Mouse (Mus musculus): Measurements from ENCODE around the gene Gm17606.

Gene Gm17606

GRCm38 (mm10) chr14:54664477-54665222 lies 23.9 kb downstream of the Gm17606 start:
- no peak for DNase-seq (ENCODE audit: low read depth, low spot score)

DNA sequence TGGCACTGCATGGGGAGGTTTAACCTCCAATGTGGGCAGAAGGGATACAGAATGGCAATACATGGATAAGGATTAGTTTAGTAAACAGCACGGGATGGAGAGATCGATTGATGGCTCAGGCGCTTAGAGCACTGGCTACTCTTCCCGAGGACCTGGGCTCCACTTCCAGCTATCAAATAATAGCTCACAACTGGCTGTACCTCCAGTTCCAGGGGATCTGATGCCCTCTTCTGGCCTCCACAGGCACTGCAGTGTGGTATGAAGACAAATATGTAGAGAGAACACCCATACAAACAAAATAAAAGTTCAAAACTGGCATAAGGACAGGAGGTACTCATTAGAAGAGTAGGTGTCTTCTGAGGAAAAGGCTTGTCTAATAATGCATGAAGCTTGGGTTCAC lies 28.6 kb downstream of the Gm17606 start:
- peak; percentile 55 for DNase-seq (ENCODE audit: low read depth, low spot score)

DNA sequence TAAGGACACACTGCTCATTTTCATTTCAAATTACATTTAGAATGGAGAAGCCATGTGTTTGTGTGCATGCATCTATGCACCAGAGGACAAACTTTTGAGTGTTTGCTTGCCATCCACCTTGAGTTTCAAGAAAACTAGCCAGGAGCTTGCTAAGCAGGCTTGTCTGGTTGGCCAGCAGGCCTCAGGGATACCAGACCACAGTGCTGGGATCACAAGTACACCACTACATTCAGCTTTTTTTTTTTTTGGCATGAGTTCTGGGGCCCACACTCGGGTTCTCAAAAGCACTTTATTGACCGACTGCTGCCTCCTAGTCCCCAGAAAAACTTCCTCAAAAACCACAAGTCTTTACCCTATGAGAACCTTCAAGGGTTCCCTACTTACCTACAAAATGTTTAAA lies 33.6 kb downstream of the Gm17606 start:
- DNase-seq (ENCODE audit: low read depth, low spot score), result no peak

- DNase-seq (ENCODE audit: low read depth, low spot score), result no peak
These were observed 35.5 kb downstream of the Gm17606 start for GRCm38 (mm10) chr14:54676290-54676689.

DNA sequence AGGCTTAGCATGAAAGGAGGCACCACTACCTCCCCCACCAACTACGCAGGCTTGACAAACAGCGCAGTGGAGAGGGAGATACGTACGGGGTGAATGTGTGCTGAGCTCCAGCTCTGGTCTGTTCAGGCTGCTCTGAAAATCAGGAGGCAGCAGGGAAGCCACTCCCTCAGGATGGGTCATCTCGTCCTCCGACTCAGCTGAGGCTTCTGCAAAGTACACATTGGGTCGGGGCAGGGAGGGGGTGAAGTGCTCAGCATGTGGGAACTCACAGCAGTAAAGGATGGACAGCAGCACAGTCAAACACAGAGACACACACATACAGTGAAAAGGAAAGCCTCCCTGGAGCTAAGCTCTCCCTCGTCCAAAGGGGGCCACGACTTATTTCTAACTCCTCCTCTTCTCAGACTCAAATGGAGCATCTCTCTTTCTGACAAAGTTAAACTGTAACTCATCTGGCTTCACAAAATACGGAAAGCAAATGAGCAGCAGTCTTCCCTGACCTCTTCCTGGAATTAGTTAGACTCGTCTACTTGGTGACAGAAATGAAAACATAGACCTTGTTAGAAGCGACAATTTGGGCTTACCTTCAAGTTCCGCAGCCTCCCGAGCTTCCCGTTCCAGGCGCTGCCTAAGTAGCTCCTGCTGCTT lies 38.0 kb downstream of the Gm17606 start:
- DNase-seq (ENCODE audit: low read depth, low spot score), result no peak

GRCm38 (mm10) chr14:54682396-54682795 lies 41.6 kb downstream of the Gm17606 start:
- peak; percentile 24 for DNase-seq (ENCODE audit: low read depth, low spot score)

GRCm38 (mm10) chr14:54685471-54685870 lies 44.7 kb downstream of the Gm17606 start:
- DNase-seq (ENCODE audit: low read depth, low spot score), result no peak

DNA sequence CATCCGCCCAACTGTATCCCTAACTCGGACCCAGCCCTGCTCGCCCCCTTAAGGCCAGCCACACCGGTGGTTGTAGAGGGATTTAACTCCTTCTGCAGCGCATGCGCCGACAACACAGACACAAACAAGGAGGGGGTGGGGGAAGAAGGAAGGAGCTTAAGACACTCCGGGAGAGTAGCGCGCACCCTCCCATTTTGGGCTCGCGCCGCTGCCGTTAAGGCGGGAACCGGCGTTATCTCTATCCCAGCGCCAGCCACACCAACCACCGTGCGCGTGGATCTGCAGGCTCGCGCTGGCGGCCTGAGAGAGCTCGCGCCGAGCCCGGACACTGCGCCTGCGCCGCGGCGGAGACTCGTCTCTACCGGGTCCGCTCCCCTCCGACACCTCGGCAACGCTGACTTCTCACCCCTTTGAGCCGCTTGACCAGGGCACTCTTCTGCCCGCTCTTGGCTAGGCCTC lies 45.3 kb downstream of the Gm17606 start, which contains the start of gene 1700123O20Rik:
Gene 1700123O20Rik, plus strand, starts transcription at position 154 of the 459 bp plus-strand sequence.
- DNase-seq (ENCODE audit: low read depth, low spot score), result peak; percentile 90

- peak; percentile 99 for DNase-seq (ENCODE audit: low read depth, low spot score)
These were observed 45.9 kb downstream of the Gm17606 start, which contains the start of gene Acin1 for GRCm38 (mm10) chr14:54686522-54687143. Acin1 (minus strand) TSS chr14:54686931.

GRCm38 (mm10) chr14:54687251-54687650 lies 46.5 kb downstream of the Gm17606 start:
- no peak for DNase-seq (ENCODE audit: low read depth, low spot score)

- DNase-seq (ENCODE audit: low read depth, low spot score), result no peak
These were observed 54.3 kb downstream of the Gm17606 start for GRCm38 (mm10) chr14:54695042-54695441.

DNA sequence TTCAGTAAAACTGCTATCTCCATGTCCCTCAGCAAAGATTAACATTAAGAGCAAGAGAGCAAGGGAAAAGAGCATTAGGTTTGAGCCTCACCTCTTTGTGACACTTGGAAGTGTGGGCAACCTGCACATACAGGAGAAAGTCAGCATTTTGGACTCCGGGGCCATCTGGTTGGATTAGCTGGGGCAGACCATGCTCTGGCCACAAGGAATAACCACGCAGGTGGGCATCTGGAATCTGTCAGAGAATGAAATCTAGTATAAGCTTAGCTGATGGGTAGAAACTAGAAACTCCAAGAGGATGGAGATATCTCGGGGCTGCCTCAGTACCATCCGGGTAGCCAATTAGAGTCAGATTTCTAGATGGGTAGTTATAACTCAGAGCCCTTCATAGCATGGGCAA lies 56.0 kb downstream of the Gm17606 start:
- DNase-seq (ENCODE audit: low read depth, low spot score), result no peak
